Mouse (Mus musculus) ES-E14 (cell line): ENCODE data around the gene Slc5a10.

Source experiments
- CHD2 ChIP-seq: IDR thresholded peaks from 2 replicates; pipeline ENCODE4 v1.6.1; 2014; ENCODE audit warnings: mild to moderate bottlenecking, low read depth, low read length, inconsistent platforms
- MAFK ChIP-seq: IDR thresholded peaks from 2 replicates; pipeline ENCODE4 v1.6.1; 2014; ENCODE audit warnings: mild to moderate bottlenecking, low read depth, low read length, inconsistent platforms; ENCODE audit not compliant: insufficient read depth
- ZNF384 ChIP-seq: IDR thresholded peaks from 2 replicates; pipeline ENCODE4 v1.6.1; 2012; ENCODE audit warnings: low read depth, low read length, inconsistent platforms

DNA sequence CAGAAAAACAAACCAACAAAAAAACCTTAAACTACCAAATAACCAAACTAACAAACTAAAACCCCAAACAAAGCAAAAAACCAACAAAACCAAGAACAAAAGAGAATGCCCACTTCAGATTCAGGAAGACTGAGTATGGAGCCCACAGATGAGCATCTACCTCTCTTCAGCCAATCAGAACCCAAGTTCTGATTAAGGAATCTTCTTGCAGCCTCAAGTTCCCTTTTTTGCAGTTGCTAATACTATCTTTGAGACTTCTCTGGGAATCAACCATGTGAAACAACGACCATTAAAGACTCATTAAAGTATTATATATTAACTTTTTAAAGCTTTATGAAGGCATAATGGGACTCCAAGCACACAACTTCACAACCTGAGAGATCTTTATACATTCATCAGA is 16.7 kb upstream of the Slc5a10 start:
- TF ChIP-seq ZNF384 (no peak), CHD2 (no peak), MAFK (no peak)
